Mouse (Mus musculus) heart, embryonic 11.5 days (tissue): Measurements from ENCODE around the gene Cltc. TPM values are rescaled to one million over a fixed set of nuclear protein-coding genes. Genes with fewer than 3 reads are reported as not detected.
"Not testable (repeated sequence)": the region's sequence is repeated elsewhere in the genome, so short reads cannot be mapped to it uniquely, and the experiment has no call there.

Experiments
- ATAC-seq: fragments of 200-750 bp; cut with Nextera tagmentation; replicated peaks from 2 replicates; pipeline ENCODE4 v1.8.0; 2017; ENCODE audit warnings: moderate library complexity; ENCODE audit not compliant: insufficient number of reproducible peaks, low FRiP score, low TSS enrichment
- H3K27ac ChIP-seq: fragments of 300-500 bp; sonication (generic); 2 replicates; pipeline ENCODE4 v1.5.1; 2014; ENCODE audit warnings: mild to moderate bottlenecking, low read depth, low read length
- H3K27me3 ChIP-seq: fragments of 300-500 bp; sonication (generic); 2 replicates; pipeline ENCODE4 v1.6.1; 2014; ENCODE audit warnings: mild to moderate bottlenecking, low read length, mixed read lengths; ENCODE audit not compliant: control insufficient read depth, insufficient read depth
- H3K36me3 ChIP-seq: fragments of 300-500 bp; sonication (generic); 2 replicates; pipeline ENCODE4 v1.6.1; 2014; ENCODE audit warnings: mild to moderate bottlenecking, low read length, moderate library complexity, mixed read lengths; ENCODE audit not compliant: control insufficient read depth, insufficient read depth
- H3K4me1 ChIP-seq: fragments of 300-500 bp; sonication (generic); 2 replicates; pipeline ENCODE4 v1.6.1; 2014; ENCODE audit warnings: low read length; ENCODE audit not compliant: control insufficient read depth, insufficient read depth
- H3K4me2 ChIP-seq: fragments of 300-500 bp; sonication (generic); 2 replicates; pipeline ENCODE4 v1.6.1; 2014; ENCODE audit warnings: mild to moderate bottlenecking, moderate library complexity
- H3K4me3 ChIP-seq: fragments of 300-500 bp; sonication (generic); 2 replicates; pipeline ENCODE4 v1.5.1; 2014; ENCODE audit warnings: low read depth, low read length
- H3K9ac ChIP-seq: fragments of 300-500 bp; sonication (generic); 2 replicates; pipeline ENCODE4 v1.6.1; 2014; ENCODE audit warnings: mild to moderate bottlenecking, low read depth, low read length, moderate library complexity
- H3K9me3 ChIP-seq: fragments of 300-500 bp; sonication (generic); replicated peaks from 2 replicates; pipeline ENCODE4 v1.6.1; 2016; ENCODE audit warnings: low read length; ENCODE audit not compliant: control insufficient read depth
- WGBS: fragments of 180-500 bp; shearing (Covaris S2); extraction: QIAGEN DNeasy Blood & Tissue Kit; methylation state at CpG from one replicate; pipeline ENCODE4 v1.1.7; 2014; ENCODE audit not compliant: insufficient replicate concordance; 5-methylcytosine and 5-hydroxymethylcytosine counted together
- polyA plus RNA-seq: library from polyadenylated mRNA; unstranded; fragments of >200 nt; fragmentation: Nextera tagmentation; extraction: Ambion mirVana; gene quantifications from 2 replicates; pipeline ENCODE4 v1.2.1, GENCODE M21; 2014

Gene Cltc
- polyA plus RNA-seq, 1 experiment from 2014 or later: 186 TPM

- no peak overlapping the region; the same call in 1 of the 2 replicates for H3K4me2 ChIP-seq
- no peak overlapping the region for H3K27ac ChIP-seq
- H3K9ac ChIP-seq: no peak overlapping the region
- 78% methylated on average over 3 of the region's 3 CpGs for WGBS
- peaks cover 34% of the 10 kb centered on the region for H3K4me1 ChIP-seq
- H3K9me3 ChIP-seq: no peaks in the 10 kb centered on the region
- H3K36me3 ChIP-seq: peaks cover 2% of the 10 kb centered on the region; the same call in 1 of the 2 replicates
- no peaks in the 10 kb centered on the region for H3K27me3 ChIP-seq
- H3K4me3 ChIP-seq: no peak overlapping the region
- no peak for ATAC-seq
Measured at GRCm38 (mm10) chr11:86749776-86750423, 7.5 kb downstream of the Cltc start.

- 62% methylated on average over 3 of the region's 3 CpGs for WGBS
- Histone ChIP-seq H3K4me3 (no peak overlapping the region), H3K4me2 (no peak overlapping the region), H3K4me1 (peaks cover 46% of the 10 kb centered on the region), H3K9ac (no peak overlapping the region), H3K27me3 (no peaks in the 10 kb centered on the region), H3K36me3 (no peaks in the 10 kb centered on the region), H3K9me3 (no peaks in the 10 kb centered on the region), H3K27ac (0 out of 2 replicates have a peak overlapping the region, but pooled peaks have one; percentile 41)
- no peak for ATAC-seq
Measured at GRCm38 (mm10) chr11:86745634-86746404, 11.5 kb downstream of the Cltc start.

- peak; percentile 95 for ATAC-seq
- Histone ChIP-seq H3K4me2 (peak overlapping the region; percentile 17), H3K27me3 (no peaks in the 10 kb centered on the region), H3K4me1 (peaks cover 42% of the 10 kb centered on the region), H3K9ac (no peak overlapping the region), H3K36me3 (no peaks in the 10 kb centered on the region), H3K9me3 (no peaks in the 10 kb centered on the region), H3K27ac (peak overlapping the region; percentile 78), H3K4me3 (no peak overlapping the region)
- WGBS: 16% methylated on average over 2 of the region's 2 CpGs
Measured at GRCm38 (mm10) chr11:86742605-86743004, 14.8 kb downstream of the Cltc start.

- Histone ChIP-seq H3K4me2 (no peak overlapping the region), H3K27me3 (no peaks in the 10 kb centered on the region), H3K27ac (peak overlapping the region; percentile 78; the same call in 1 of the 2 replicates), H3K4me3 (no peak overlapping the region), H3K4me1 (peaks cover 37% of the 10 kb centered on the region), H3K36me3 (no peaks in the 10 kb centered on the region), H3K9ac (no peak overlapping the region), H3K9me3 (no peaks in the 10 kb centered on the region)
- ATAC-seq: no peak
- WGBS: 92% methylated on average over 5 of the region's 5 CpGs
Measured at GRCm38 (mm10) chr11:86741505-86741904, 15.9 kb downstream of the Cltc start.

GRCm38 (mm10) chr11:86739470-86739869, 17.9 kb downstream of the Cltc start:
- Histone ChIP-seq H3K9ac (no peak overlapping the region), H3K36me3 (no peaks in the 10 kb centered on the region), H3K4me1 (peaks cover 22% of the 10 kb centered on the region), H3K27me3 (no peaks in the 10 kb centered on the region), H3K9me3 (no peaks in the 10 kb centered on the region), H3K27ac (no peak overlapping the region), H3K4me2 (no peak overlapping the region), H3K4me3 (no peak overlapping the region)
- 78% methylated on average over 2 of the region's 2 CpGs for WGBS
- ATAC-seq: no peak

- no peak overlapping the region for H3K4me2 ChIP-seq
- H3K27me3 ChIP-seq: no peaks in the 10 kb centered on the region
- H3K9ac ChIP-seq: no peak overlapping the region
- H3K4me1 ChIP-seq: peaks cover 22% of the 10 kb centered on the region
- 90% methylated on average over 1 of the region's 1 CpGs for WGBS
- no peak for ATAC-seq
- no peak overlapping the region for H3K4me3 ChIP-seq
- 0 out of 2 replicates have a peak overlapping the region, but pooled peaks have one; percentile 31 for H3K27ac ChIP-seq
- no peaks in the 10 kb centered on the region for H3K36me3 ChIP-seq
- H3K9me3 ChIP-seq: no peaks in the 10 kb centered on the region
Measured at GRCm38 (mm10) chr11:86738956-86739355, 18.4 kb downstream of the Cltc start.

GRCm38 (mm10) chr11:86738308-86738707, 19.1 kb downstream of the Cltc start:
- not testable (repeated sequence) for H3K36me3 ChIP-seq, H3K4me3 ChIP-seq, H3K4me2 ChIP-seq, H3K27me3 ChIP-seq, H3K9me3 ChIP-seq, H3K9ac ChIP-seq, ATAC-seq, H3K27ac ChIP-seq
- H3K4me1 ChIP-seq: peaks cover 16% of the 10 kb centered on the region
- 100% methylated on average over 1 of the region's 1 CpGs for WGBS

GRCm38 (mm10) chr11:86737301-86738000, 19.9 kb downstream of the Cltc start:
- Histone ChIP-seq H3K27ac (no peak overlapping the region), H3K4me2 (no peak overlapping the region), H3K36me3 (no peaks in the 10 kb centered on the region; the same call in 1 of the 2 replicates), H3K4me3 (no peak overlapping the region), H3K9me3 (no peaks in the 10 kb centered on the region), H3K4me1 (peaks cover 10% of the 10 kb centered on the region), H3K9ac (no peak overlapping the region), H3K27me3 (no peaks in the 10 kb centered on the region)
- WGBS: 72% methylated on average over 8 of the region's 8 CpGs
- ATAC-seq: peak; percentile 69
